Mouse (Mus musculus) lung, postnatal 0 days (tissue): ENCODE data around the gene Rb1.

Source experiments
- CTCF ChIP-seq: IDR thresholded peaks from 2 replicates; pipeline ENCODE4 v1.5.1; 2016; ENCODE audit warnings: antibody characterized with exemption, mild to moderate bottlenecking
- EP300 ChIP-seq: IDR thresholded peaks from 2 replicates; pipeline ENCODE4 v1.6.1; 2016; ENCODE audit warnings: antibody characterized with exemption, mild to moderate bottlenecking, control low read depth

GRCm38 (mm10) chr14:73345614-73346013 is 20.0 kb upstream of the Rb1 start:
- peak; percentile 33 for TF ChIP-seq CTCF
- TF ChIP-seq EP300: no peak
